Mouse (Mus musculus) midbrain, embryonic 11.5 days (tissue): Measurements from ENCODE around the gene Mob4. TPM values are rescaled to one million over a fixed set of nuclear protein-coding genes. Genes with fewer than 3 reads are reported as not detected.

Experiments
- polyA plus RNA-seq: library from polyadenylated mRNA; unstranded; fragments of >200 nt; fragmentation: Nextera tagmentation; extraction: Ambion mirVana; gene quantifications from 2 replicates; pipeline ENCODE4 v1.2.1, GENCODE M21; 2014

Gene Mob4
- polyA plus RNA-seq, 1 experiment from 2014 or later: 148 TPM

Other genes starting within 250 kb of the Mob4 start
- gene Ankrd44, start 204.8 kb upstream of the Mob4 start, polyA plus RNA-seq: 10.1 and 14.0 TPM in 2 replicates
- gene Sf3b1, start 103.8 kb upstream of the Mob4 start, polyA plus RNA-seq: 365 and 366 TPM in 2 replicates
- gene Coq10b, start 78.5 kb upstream of the Mob4 start, polyA plus RNA-seq: 33.8 and 38.3 TPM in 2 replicates
- gene Hspe1, start 43.1 kb upstream of the Mob4 start, polyA plus RNA-seq: 517 and 525 TPM in 2 replicates
- gene Hspd1, start 43.0 kb upstream of the Mob4 start, polyA plus RNA-seq: 409 and 425 TPM in 2 replicates
- 6.4 and 7.3 TPM in 2 replicates for gene Rftn2, start 95.6 kb downstream of the Mob4 start, polyA plus RNA-seq
- 2.8 and 2.9 TPM in 2 replicates for gene Mars2, start 105.9 kb downstream of the Mob4 start, polyA plus RNA-seq
- gene Boll, start 232.2 kb downstream of the Mob4 start, polyA plus RNA-seq: 0.33 TPM in 1 of 2 replicates, not detected in the other